Mouse (Mus musculus): ENCODE measurements around the gene Spdye4b.

Gene Spdye4b

GRCm38 (mm10) chr5:143220996-143221395 is 40.2 kb downstream of the Spdye4b start:
- in situ Hi-C loops (cut with MboI), result no loop called here

DNA sequence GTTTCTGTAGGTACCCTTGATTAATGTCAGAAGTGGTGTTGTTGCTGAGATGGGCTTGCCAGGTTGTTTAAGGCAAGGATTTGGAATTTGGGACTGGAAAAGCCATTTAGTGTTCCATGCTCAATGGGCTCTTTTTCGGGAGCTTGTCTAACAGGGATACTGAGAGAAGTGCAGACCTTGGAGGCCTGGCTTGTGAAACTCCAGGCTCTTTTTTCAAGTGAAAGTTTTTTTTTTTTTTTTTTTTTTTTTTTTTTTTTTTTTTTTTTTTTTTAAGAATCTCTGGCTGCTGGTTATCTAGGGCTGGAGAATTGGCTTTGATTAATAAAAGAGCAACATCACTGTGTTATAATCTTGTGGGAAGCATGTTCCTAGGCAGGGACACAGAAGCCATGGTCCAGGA is 41.5 kb downstream of the Spdye4b start:
- in situ Hi-C loops (cut with MboI), result no loop called here

DNA sequence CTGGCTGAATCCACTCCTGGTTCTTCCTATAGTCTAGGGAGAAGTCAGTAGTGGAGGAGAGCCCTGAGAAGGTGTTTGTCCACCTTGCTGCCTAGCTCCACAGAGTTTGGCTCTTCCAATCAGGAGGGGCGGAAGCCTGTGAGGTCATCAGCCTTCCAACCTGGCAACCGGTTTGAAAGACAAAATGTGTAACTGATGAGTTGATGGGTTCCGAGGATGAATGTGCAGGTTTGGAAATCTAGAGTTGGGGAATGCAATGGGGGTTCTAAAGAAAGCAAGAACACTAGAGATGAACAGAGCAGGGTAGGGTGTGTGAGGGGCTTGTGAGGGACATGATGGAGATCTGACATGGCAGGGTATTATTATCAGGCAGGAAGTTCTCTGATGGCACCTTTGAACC is 46.0 kb downstream of the Spdye4b start, which contains the start of gene Spdye4a:
Gene Spdye4a (minus strand): TSS at position 101 of the 400 bp plus-strand sequence.
- in situ Hi-C loops (cut with MboI), result no loop called here

- in situ Hi-C loops (cut with MboI), result no loop called here
These were observed 54.3 kb downstream of the Spdye4b start, which contains the start of gene Zfp12 for GRCm38 (mm10) chr5:143235028-143235693. Zfp12 (plus strand) TSS chr5:143235163.

- in situ Hi-C loops (cut with MboI), result no loop called here
These were observed 55.2 kb downstream of the Spdye4b start for GRCm38 (mm10) chr5:143236036-143236435.

- in situ Hi-C loops (cut with MboI), result no loop called here
These were observed 64.1 kb downstream of the Spdye4b start for GRCm38 (mm10) chr5:143244926-143245325.

- in situ Hi-C loops (cut with MboI), result no loop called here
These were observed 71.2 kb downstream of the Spdye4b start for GRCm38 (mm10) chr5:143252039-143252438.

- in situ Hi-C loops (cut with MboI), result no loop called here
These were observed 72.0 kb downstream of the Spdye4b start for GRCm38 (mm10) chr5:143252791-143253185.

DNA sequence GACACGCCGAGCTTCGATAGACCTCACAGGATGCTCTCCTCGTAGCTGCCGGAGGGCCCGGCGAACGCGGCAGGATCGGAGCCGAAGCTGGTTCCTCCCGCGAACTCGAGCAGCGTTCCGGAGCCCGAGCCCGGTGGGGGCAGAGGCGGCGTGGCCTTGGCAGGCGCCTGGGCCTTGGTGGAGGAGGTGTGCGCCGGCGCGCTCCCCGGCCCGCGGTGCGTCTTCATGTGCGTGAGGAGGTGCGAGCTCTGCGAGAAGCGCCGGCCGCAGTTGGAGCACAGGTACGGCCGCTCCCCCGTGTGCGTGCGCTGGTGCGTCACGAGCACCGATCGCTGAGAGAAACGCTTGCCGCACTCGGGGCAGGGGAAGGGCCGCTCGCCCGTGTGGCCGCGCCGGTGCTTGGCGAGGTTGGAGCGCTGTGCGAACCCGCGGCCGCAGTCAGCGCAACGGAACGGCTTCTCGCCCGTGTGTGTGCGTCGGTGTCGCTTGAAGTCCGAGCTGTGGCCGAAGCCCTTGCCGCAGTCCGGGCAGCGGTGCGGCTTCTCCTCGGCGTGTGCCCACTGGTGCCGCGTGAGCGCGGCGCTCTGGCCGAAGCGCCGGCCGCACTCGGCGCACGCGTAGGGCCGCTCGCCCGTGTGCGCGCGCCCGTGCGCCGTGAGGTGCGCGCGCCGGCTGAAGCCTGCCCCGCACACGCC is 72.5 kb downstream of the Spdye4b start:
- in situ Hi-C loops (cut with MboI), result no loop called here

DNA sequence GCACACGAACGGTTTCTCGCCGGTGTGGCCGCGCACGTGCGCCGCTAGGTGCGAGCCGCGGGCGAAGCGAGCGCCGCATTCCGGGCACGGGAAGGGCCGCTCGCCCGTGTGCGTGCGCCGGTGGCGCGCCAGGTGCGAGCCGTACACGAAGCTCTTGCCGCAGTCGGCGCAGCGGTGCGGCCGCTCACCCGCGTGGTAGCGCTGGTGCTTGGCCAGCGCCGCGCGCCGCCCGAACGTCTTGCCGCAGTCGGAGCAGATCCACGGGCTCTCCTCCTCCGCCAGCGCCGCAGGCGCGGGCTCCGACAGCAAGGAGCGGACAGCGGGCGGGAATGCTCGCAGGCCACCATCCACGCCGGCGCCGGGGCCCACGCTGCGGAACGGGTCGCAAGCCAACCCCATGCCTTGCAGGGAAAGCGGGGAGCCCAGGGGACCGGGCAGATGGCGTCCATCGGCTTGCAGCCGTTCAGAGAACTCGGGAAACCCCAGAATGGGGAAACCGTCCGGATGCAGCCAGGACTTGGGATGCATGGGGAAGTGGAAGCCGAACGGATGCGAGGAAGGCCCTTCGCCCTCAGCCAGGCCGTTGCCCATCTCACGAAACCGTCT is 73.2 kb downstream of the Spdye4b start:
- in situ Hi-C loops (cut with MboI), result no loop called here
